Mouse (Mus musculus): ENCODE results near the gene Tuba1a. TPM values are rescaled to one million over a fixed set of nuclear protein-coding genes. Genes with fewer than 3 reads are reported as not detected.
A peak's percentile ranks its signal among the peaks of the same experiment; 100 is the strongest.
"Not testable (repeated sequence)": the region's sequence is repeated elsewhere in the genome, so short reads cannot be mapped to it uniquely, and the experiment has no call there.

Gene Tuba1a
- total RNA-seq, 2 experiments from 2014 or later, result 27.6 to 30.1 TPM

- intact Hi-C loops (cut with DNase I), result no loop called here
- DNase-seq, result no peak
Measured at GRCm38 (mm10) chr15:98987077-98987630, 33.7 kb upstream of the Tuba1a start.

DNA sequence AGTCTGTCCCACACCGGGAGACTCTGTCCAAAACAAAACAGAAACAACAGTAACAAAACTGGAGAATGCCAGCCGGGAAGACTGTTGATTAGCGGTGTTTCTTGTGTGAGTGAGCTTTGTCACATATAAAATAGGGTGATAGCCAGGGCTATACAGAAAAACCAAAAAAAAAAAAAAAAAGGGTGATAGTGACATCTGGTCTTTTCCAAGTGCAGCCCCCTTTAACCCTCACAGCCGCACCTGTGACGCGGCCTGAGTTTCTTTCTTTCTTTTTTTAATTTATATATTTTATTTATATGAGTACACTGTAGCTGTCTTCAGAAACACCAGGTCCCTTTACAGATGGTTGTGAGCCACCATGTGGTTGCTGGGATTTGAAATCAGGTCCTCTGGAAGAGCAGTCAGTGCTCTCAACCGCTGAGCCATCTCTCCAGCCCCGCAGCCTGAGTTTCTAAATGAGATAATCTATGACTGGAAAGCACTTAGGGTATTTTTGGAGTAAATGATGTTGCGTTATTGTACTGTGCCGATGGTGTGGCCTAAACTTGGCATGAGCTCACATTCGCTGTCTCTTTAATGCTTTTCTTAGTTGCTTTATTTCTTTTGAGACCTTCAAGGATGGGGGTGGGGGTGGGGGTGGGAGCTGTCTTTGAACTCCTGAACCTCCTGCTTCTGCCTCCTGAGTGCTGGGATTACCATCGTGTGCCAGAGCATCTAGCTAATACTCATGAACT is 32.6 kb upstream of the Tuba1a start:
- intact Hi-C loops (cut with DNase I), result no loop called here
- DNase-seq, result no peak

GRCm38 (mm10) chr15:98985240-98985981 is 31.9 kb upstream of the Tuba1a start:
- peak; percentile 72 to 79 for DNase-seq
- intact Hi-C loops (cut with DNase I), result no loop called here

GRCm38 (mm10) chr15:98984681-98985080 is 31.2 kb upstream of the Tuba1a start:
- no peak for DNase-seq
- intact Hi-C loops (cut with DNase I), result loop anchor here (5.0 kb wide), 1 partner anchor 47 kb away; no protein-coding TSS in a partner anchor

- intact Hi-C loops (cut with DNase I), result loop anchor here (5.0 kb wide), 1 partner anchor 46 kb away; no protein-coding TSS in a partner anchor
- no peak for DNase-seq
Measured at GRCm38 (mm10) chr15:98983431-98984081, 30.1 kb upstream of the Tuba1a start.

- intact Hi-C loops (cut with DNase I), result loop anchor here (5.0 kb wide), 1 partner anchor 45 kb away; no protein-coding TSS in a partner anchor
- no peak for DNase-seq
Measured at GRCm38 (mm10) chr15:98982100-98982499, 28.6 kb upstream of the Tuba1a start.

GRCm38 (mm10) chr15:98980012-98980614 is 26.6 kb upstream of the Tuba1a start:
- intact Hi-C loops (cut with DNase I), result loop anchor here (5.0 kb wide), 1 partner anchor 43 kb away; no protein-coding TSS in a partner anchor
- DNase-seq, result no peak

DNA sequence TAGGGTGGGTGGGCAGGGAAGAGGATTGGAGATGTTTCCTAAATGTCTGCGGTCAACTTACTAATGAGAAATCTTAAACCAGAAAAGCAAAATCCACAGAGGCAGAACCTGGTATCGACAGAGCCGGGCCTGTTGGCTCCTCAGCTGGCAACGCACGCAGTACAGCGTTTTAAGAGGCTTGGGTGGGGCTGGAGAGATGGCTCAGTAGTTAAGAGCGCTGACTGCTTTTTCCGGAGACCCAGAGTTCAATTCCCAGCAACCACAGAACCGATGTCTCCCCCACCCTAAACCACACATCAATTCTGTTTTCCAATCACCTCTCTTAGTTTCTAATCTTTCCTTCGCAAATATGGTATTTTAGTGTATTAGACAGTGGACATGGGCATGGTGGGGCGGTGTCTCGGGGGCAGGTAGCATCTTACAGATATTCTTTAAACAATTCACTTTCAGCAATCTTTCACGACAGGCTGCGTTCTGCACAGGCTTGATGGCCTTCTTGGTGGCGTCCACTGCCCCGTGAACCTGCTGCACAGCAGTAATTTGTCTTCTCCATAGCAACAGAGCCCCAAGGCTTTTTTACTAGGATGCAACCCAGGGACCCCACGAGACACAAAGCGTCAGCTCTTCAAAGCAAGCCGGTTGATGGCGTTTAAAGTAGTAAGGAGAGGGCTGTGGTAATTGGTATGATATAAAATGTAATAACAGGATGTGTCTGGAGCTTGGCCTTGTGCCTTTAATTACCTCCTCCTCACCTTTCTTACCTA is 25.1 kb upstream of the Tuba1a start:
- intact Hi-C loops (cut with DNase I), result no loop called here
- DNase-seq, result no peak

DNA sequence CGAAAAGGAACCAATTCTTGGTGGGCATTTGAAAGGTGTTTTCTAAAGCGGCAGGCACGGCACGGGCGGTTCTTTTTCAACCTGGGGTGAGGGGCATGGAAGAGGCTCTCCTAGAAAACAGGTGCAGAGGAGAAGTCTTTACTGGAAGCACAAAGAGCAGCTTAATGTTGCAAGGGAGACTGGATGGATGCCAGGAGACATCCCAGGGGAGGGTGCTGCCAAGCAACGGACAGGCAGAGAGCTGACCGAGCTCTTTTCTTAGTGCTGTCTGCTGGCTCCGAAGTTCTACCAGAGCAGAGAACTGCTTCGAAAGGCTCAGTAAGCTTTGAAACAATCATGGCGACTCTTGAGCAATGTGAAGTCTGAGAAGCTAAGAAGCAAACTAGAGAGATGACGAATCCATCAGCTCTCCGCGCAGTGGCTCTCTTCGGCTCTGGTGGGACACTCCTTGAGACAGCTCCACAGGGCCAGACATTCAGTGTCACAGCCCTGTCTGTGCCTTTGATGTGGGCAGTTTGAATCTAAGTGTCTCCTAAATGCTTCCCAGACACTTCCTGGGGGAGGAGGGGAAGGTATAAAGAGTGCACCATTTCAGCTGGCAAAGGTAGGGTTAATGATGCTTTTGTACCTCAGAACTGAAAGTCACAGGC is 24.4 kb upstream of the Tuba1a start:
- intact Hi-C loops (cut with DNase I), result no loop called here
- peak; percentile 85 to 89 for DNase-seq

- intact Hi-C loops (cut with DNase I), result no loop called here
- no peak for DNase-seq
Measured at GRCm38 (mm10) chr15:98976763-98977758, 23.6 kb upstream of the Tuba1a start.

GRCm38 (mm10) chr15:98973015-98973614 is 19.6 kb upstream of the Tuba1a start:
- DNase-seq, result no peak
- intact Hi-C loops (cut with DNase I), result no loop called here

DNA sequence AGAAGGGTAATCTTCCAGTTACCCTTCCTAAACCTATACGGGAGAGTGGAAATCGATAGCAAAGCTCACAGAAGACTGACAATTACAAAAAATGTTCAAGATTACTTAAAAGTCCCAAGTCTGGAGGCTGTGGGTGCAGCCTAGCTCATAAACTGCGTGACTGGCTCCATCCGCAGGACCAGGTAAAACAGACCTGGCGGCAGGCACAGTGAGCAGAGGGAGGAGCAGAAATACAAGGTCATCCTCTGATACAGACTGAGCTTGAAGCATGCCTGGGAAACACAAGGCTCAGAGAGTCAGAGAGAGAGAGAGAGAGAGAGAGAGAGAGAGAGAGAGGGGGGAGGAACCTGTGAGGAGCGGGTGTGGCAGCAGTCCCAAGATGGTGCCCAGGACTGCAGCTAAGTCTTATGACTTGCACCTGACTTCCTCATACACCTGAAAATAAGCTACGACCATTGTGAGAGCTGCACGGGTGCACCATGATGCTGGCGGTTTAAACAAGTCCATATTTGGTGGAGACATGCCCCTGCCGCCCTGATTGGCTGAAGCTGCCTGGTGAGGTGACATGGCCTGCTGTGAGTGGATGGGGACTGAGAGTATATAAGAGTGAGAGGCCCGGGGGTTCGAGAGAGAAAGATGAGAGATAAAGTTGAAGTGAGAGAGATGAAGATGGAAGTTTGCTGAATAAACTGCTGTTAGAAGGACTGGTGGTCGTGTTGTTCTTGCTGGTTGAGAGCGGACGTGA is 18.2 kb upstream of the Tuba1a start:
- DNase-seq; intact Hi-C loops (cut with DNase I): not testable (repeated sequence)

DNA sequence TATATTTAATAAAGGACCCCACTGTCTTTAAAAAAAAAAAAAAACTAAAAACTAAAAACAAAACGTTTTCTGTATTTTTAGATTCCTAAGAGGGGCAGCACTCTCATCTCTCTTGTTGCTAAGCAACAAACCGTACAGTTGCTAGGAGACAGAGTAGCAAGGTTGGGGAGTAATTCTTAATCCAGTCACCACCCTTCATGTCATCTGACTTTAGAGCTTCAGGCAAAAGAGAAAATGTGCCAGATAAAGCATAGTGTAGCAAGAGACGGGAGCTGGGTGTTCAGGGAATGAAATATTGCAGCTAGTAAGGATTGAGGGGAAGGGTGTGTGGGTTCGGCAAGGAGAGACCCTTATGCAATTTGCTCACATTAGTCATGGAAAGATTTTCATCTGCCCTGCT is 17.6 kb upstream of the Tuba1a start:
- intact Hi-C loops (cut with DNase I), result no loop called here

DNA sequence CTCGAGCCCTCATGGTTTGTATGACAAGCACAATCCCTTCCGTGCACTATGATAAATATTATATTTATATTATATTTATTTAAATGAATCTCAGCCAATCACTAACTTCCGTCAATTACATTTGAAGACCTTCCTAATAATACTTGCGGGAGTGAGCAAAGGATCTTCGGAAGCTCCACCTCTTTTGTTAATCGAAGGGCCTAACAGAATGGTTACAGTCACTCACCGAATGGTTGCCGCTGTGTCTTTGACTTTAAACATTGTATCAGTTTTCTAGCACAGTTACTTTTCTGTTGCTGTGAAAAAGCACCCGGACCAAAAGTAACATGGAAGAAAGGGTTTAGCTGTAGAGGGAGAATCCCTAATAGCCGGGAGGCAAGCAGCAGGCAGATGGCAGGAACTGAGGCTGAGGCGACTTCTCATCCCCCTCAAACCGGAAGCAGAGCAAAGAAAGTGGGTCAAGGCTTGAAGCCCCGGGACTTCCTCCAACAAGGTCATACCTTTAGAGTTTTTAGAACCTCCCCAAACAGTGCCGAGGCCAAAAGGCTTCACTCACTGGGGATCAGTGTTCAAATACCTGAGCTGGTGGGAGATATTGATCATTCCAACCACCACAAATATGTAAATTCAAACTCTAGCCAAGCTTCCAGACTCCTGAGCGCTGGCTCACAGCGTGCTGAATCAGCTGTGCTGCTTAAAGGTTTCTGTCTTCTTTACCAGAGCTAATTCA is 16.0 kb upstream of the Tuba1a start:
- intact Hi-C loops (cut with DNase I), result no loop called here
- DNase-seq, result no peak

More for the DNA sequence above, 17.6 kb upstream of the Tuba1a start:
- no peak for DNase-seq

DNA sequence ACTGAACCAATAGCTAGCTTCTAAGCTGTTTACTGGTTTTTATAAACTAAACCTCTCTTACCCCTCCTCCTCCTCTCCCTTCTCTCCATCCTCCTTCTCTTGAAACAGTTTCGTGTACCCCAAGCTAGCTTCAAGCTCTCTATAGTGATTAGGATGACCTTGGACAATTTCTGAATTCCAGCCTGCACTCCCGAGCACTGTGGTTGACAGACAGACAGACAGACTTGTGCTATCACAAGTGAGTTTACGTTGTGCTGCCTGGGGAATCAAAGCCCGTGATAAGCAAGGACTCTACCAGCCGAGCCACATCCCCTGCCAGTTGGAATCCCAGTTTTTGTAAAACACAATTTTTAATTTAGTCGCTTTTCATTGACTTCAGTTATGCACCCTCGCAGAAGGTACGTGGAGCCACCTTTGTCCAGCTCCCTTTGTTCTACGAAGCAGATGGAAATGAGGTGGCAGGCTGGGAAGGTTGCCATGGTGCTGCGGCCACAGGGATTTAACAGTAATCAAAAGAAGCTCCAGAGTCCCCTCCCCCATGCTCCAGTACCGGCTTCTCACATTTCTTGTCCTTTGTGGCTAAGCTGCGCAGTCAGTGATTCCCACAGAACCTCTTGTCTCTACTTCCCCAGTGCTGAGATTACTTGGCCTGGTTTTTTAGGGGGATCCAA is 15.3 kb upstream of the Tuba1a start:
- intact Hi-C loops (cut with DNase I), result no loop called here
- DNase-seq, result no peak

- intact Hi-C loops (cut with DNase I), result no loop called here
- DNase-seq, result no peak
Measured at GRCm38 (mm10) chr15:98959531-98959930, 6.0 kb upstream of the Tuba1a start.

Data from gastrocnemius, postnatal 36 days (tissue).